Mouse (Mus musculus): ENCODE data around the gene Eif5a. TPM values are rescaled to one million over a fixed set of nuclear protein-coding genes. Genes with fewer than 3 reads are reported as not detected.

The Eif5a gene
- polyA plus RNA-seq, 1 experiment: 326 TPM

DNA sequence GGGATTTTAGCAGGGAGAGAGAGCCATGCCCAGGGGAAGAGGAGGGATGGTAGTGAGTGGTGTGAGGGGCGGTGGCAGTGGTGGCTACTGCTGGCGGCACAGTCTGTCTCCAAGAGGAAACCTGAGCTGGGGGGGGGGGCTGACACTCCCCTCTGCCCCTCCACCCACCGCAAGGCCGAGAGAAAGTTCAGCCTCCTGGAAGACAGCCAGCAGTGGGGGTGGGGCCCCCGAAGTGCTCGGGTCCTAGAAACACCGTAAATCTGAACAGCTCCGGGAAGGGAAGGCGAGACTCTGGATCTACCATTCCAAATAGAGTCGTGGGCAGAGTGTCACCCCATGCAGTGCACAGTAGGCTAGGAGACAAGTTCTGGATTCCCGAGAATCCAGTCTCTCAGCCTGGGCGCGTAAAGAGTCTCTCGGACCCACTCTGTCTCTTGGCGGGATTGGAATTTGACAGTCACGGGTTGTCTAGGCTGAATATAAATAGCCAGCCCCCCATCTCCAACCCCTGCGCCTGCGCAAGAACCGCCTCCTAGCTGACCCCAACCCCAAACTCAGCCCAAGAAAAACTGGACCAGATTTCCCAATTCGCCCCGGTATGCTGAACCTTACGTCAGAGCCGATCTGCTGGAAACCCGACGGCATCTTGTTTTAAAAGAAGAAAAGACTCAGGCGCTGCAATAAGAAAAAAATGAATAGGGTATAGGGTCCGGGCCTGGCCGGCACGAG lies 25.7 kb upstream of the Eif5a start:
- Histone ChIP-seq H3K4me1 (ENCODE audit: control insufficient read depth, insufficient read depth, low read length) (peaks cover 5% of the 10 kb centered on the region; the same call in 1 of the 2 replicates), H3K4me3 (ENCODE audit: insufficient read depth, low read length) (peak overlapping the region; percentile 6; the same call in 1 of the 2 replicates), H3K27ac (ENCODE audit: insufficient read depth, low read depth, low read length) (no peak overlapping the region)
- TF ChIP-seq CTCF (IDR thresholded peaks at IDR 0.05; ENCODE audit: low read depth, low read length) (no peak), POLR2A (IDR thresholded peaks at IDR 0.05; ENCODE audit: borderline replicate concordance, low read depth, low read length) (no peak)

- Histone ChIP-seq H3K27ac (ENCODE audit: insufficient read depth, low read depth, low read length) (no peak overlapping the region), H3K4me3 (ENCODE audit: insufficient read depth, low read length) (no peak overlapping the region), H3K4me1 (ENCODE audit: control insufficient read depth, insufficient read depth, low read length) (peaks cover 5% of the 10 kb centered on the region; the same call in 1 of the 2 replicates)
- TF ChIP-seq CTCF (IDR thresholded peaks at IDR 0.05; ENCODE audit: low read depth, low read length) (no peak), POLR2A (IDR thresholded peaks at IDR 0.05; ENCODE audit: borderline replicate concordance, low read depth, low read length) (no peak)
These were observed 24.5 kb upstream of the Eif5a start for GRCm38 (mm10) chr11:69945997-69946891.

DNA sequence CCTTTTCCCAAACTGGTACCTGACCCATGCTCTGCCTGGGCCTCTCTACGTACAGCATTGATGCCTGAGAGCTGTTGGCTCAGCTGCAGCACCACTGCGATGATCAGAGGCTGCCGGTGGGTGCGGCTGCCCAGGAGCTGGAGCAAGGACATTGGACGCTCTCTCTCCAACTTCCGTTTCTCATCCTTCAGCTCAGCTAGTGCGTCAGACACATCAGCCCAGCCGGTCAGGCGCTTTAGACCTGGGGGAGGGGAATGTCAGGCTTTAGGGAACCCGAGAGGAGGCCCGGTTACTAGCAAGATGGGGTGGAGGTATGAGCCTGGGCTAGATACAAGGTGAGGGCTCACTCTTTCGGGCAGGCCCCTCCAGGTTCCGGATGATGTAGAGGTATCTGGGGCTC lies 23.5 kb upstream of the Eif5a start:
- Histone ChIP-seq H3K4me1 (ENCODE audit: control insufficient read depth, insufficient read depth, low read length) (peaks cover 5% of the 10 kb centered on the region; the same call in 1 of the 2 replicates), H3K27ac (ENCODE audit: insufficient read depth, low read depth, low read length) (no peak overlapping the region), H3K4me3 (ENCODE audit: insufficient read depth, low read length) (no peak overlapping the region)
- no peak for TF ChIP-seq CTCF (IDR thresholded peaks at IDR 0.05; ENCODE audit: low read depth, low read length)
- TF ChIP-seq POLR2A (IDR thresholded peaks at IDR 0.05; ENCODE audit: borderline replicate concordance, low read depth, low read length): no peak

DNA sequence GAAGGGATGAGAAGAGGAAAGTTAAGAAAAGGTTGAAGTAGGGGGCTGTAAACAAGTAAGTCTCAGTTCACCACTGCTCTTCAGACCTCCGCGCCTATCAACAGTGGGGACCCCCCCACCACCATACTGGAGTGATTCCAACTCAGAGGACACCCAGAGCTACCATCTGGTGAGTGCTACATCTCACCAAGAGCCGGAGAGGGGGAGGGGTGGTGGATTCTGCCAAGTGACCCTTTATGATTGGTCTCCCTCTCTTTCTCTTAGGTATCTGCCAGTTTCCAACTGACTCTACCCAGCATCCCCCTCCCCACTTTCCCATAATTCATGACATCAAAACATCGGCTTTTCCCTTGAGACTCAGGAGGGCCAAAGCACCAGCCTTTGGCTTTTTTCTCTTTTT lies 19.2 kb upstream of the Eif5a start:
- Histone ChIP-seq H3K4me1 (ENCODE audit: control insufficient read depth, insufficient read depth, low read length) (no peaks in the 10 kb centered on the region), H3K4me3 (ENCODE audit: insufficient read depth, low read length) (no peak overlapping the region), H3K27ac (ENCODE audit: insufficient read depth, low read depth, low read length) (no peak overlapping the region)
- no peak for TF ChIP-seq CTCF (IDR thresholded peaks at IDR 0.05; ENCODE audit: low read depth, low read length)
- TF ChIP-seq POLR2A (IDR thresholded peaks at IDR 0.05; ENCODE audit: borderline replicate concordance, low read depth, low read length): no peak

DNA sequence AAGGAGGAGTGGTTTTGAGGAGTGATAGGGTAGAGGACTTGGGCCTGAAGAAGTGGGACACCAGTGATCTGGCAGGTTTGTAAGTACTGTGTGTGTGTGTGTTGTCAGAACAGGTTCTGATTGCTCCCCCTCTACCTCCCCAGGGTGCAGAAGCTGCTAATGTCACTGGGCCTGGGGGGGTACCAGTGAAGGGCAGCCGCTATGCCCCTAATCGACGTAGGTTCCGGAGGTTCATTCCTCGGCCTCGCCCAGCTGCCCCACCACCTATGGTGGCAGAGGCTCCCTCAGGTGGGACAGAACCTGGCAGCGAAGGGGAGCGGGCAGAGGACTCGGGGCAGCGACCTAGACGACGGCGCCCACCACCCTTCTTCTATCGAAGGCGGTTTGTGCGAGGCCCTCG lies 18.0 kb upstream of the Eif5a start:
- H3K27ac ChIP-seq (ENCODE audit: insufficient read depth, low read depth, low read length): no peak overlapping the region
- H3K4me1 ChIP-seq (ENCODE audit: control insufficient read depth, insufficient read depth, low read length): no peaks in the 10 kb centered on the region
- TF ChIP-seq POLR2A (IDR thresholded peaks at IDR 0.05; ENCODE audit: borderline replicate concordance, low read depth, low read length) (no peak), CTCF (IDR thresholded peaks at IDR 0.05; ENCODE audit: low read depth, low read length) (no peak)
- no peak overlapping the region for H3K4me3 ChIP-seq (ENCODE audit: insufficient read depth, low read length)

DNA sequence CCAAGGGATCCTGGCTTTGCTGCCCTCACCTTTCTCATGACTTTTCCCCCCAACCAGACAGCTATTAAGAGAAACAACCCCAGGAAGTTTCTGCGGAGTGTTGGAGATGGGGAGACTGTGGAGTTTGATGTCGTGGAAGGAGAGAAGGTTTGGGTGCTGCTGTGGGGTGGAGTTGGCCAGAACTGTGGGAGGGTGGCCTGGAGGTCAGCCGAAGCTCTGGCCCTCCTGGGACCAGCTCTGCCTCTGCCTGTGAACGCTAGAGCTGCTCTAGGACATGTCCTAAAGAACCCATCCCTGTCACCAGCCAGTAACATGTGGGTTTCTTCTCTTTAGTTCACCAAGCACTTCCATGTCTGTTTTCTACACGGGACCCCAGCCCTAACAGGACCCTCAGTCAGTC lies 17.4 kb upstream of the Eif5a start:
- Histone ChIP-seq H3K4me1 (ENCODE audit: control insufficient read depth, insufficient read depth, low read length) (no peaks in the 10 kb centered on the region), H3K27ac (ENCODE audit: insufficient read depth, low read depth, low read length) (no peak overlapping the region), H3K4me3 (ENCODE audit: insufficient read depth, low read length) (no peak overlapping the region)
- TF ChIP-seq POLR2A (IDR thresholded peaks at IDR 0.05; ENCODE audit: borderline replicate concordance, low read depth, low read length): no peak
- no peak for TF ChIP-seq CTCF (IDR thresholded peaks at IDR 0.05; ENCODE audit: low read depth, low read length)

- Histone ChIP-seq H3K27ac (ENCODE audit: insufficient read depth, low read depth, low read length) (no peak overlapping the region), H3K4me1 (ENCODE audit: control insufficient read depth, insufficient read depth, low read length) (no peaks in the 10 kb centered on the region), H3K4me3 (ENCODE audit: insufficient read depth, low read length) (no peak overlapping the region)
- no peak for TF ChIP-seq CTCF (IDR thresholded peaks at IDR 0.05; ENCODE audit: low read depth, low read length)
- no peak for TF ChIP-seq POLR2A (IDR thresholded peaks at IDR 0.05; ENCODE audit: borderline replicate concordance, low read depth, low read length)
These were observed 16.7 kb upstream of the Eif5a start for GRCm38 (mm10) chr11:69938401-69938979.

GRCm38 (mm10) chr11:69937834-69938233 lies 16.1 kb upstream of the Eif5a start:
- H3K4me3 ChIP-seq (ENCODE audit: insufficient read depth, low read length): no peak overlapping the region
- no peaks in the 10 kb centered on the region for H3K4me1 ChIP-seq (ENCODE audit: control insufficient read depth, insufficient read depth, low read length)
- H3K27ac ChIP-seq (ENCODE audit: insufficient read depth, low read depth, low read length): no peak overlapping the region
- no peak for TF ChIP-seq POLR2A (IDR thresholded peaks at IDR 0.05; ENCODE audit: borderline replicate concordance, low read depth, low read length)
- TF ChIP-seq CTCF (IDR thresholded peaks at IDR 0.05; ENCODE audit: low read depth, low read length): no peak

DNA sequence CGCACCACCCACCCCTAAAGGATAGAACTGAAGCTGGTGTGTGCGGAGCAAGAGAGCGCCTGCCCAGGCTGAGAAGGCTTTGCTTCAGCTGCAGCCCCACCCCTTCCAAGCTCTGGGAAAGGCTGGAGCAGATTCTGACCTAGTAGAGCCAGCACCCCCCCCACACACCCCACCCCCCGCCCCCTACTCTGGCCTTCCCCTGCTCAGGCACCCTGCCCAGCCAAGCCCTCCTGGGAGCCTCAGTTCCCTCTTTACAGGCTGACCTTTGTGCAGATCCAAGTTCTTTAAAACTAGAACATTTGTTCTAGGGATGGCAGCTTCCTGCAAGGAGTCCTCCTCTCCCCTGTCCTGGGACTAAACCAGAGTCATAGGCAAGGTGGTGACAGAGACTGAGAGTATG lies 15.6 kb upstream of the Eif5a start:
- no peak overlapping the region for H3K27ac ChIP-seq (ENCODE audit: insufficient read depth, low read depth, low read length)
- no peak overlapping the region for H3K4me3 ChIP-seq (ENCODE audit: insufficient read depth, low read length)
- TF ChIP-seq CTCF (IDR thresholded peaks at IDR 0.05; ENCODE audit: low read depth, low read length): no peak
- TF ChIP-seq POLR2A (IDR thresholded peaks at IDR 0.05; ENCODE audit: borderline replicate concordance, low read depth, low read length): no peak
- H3K4me1 ChIP-seq (ENCODE audit: control insufficient read depth, insufficient read depth, low read length): no peaks in the 10 kb centered on the region

All from bone marrow macrophage, adult 2 months (primary cell).